Mouse (Mus musculus): Measurements from ENCODE around the gene Bdh1. TPM values are rescaled to one million over a fixed set of nuclear protein-coding genes. Genes with fewer than 3 reads are reported as not detected.

Gene Bdh1
- polyA plus RNA-seq, 1 experiment from 2014 or later: 1.9 TPM

- H3K4me2 ChIP-seq (replicated peaks; ENCODE audit: low read depth, low read length): no peak overlapping the region
- H3K4me1 ChIP-seq (ENCODE audit: insufficient read depth, low read depth, low read length): no peaks in the 10 kb centered on the region
- ATAC-seq: no peak
- H3K27ac ChIP-seq (ENCODE audit: low read length): no peak overlapping the region
- H3K27me3 ChIP-seq (replicated peaks; ENCODE audit: insufficient read depth, low read length): no peaks in the 10 kb centered on the region
- H3K9me3 ChIP-seq (ENCODE audit: low read length): no peaks in the 10 kb centered on the region
- no peak for TF ChIP-seq CTCF (IDR thresholded peaks at IDR 0.05)
- TF ChIP-seq EP300 (IDR thresholded peaks at IDR 0.05): no peak
- no peaks in the 10 kb centered on the region for H3K36me3 ChIP-seq (ENCODE audit: insufficient read depth, low read length)
- no peak for DNase-seq (ENCODE audit: low spot score)
- no peak overlapping the region for H3K9ac ChIP-seq (replicated peaks; ENCODE audit: low read depth)
- no peak overlapping the region for H3K4me3 ChIP-seq (ENCODE audit: low read depth, low read length)
- WGBS: 75% methylated on average over 11 of the region's 11 CpGs
Observed at GRCm38 (mm10) chr16:31499681-31500310, 77.7 kb downstream of the Bdh1 start.

- Histone ChIP-seq H3K9ac (replicated peaks; ENCODE audit: low read depth) (no peak overlapping the region), H3K4me2 (replicated peaks; ENCODE audit: low read depth, low read length) (no peak overlapping the region), H3K4me3 (ENCODE audit: low read depth, low read length) (no peak overlapping the region), H3K27me3 (replicated peaks; ENCODE audit: insufficient read depth, low read length) (no peaks in the 10 kb centered on the region), H3K4me1 (ENCODE audit: insufficient read depth, low read depth, low read length) (no peaks in the 10 kb centered on the region), H3K9me3 (ENCODE audit: low read length) (no peaks in the 10 kb centered on the region), H3K27ac (ENCODE audit: low read length) (no peak overlapping the region), H3K36me3 (ENCODE audit: insufficient read depth, low read length) (no peaks in the 10 kb centered on the region)
- ATAC-seq (no peak), DNase-seq (ENCODE audit: low spot score) (peak; percentile 48)
- WGBS: 71% methylated on average over 3 of the region's 3 CpGs
- no peak for TF ChIP-seq CTCF (IDR thresholded peaks at IDR 0.05)
- TF ChIP-seq EP300 (IDR thresholded peaks at IDR 0.05): no peak
Observed at GRCm38 (mm10) chr16:31500532-31500931, 78.5 kb downstream of the Bdh1 start.

- Histone ChIP-seq H3K4me1 (ENCODE audit: insufficient read depth, low read depth, low read length) (no peaks in the 10 kb centered on the region), H3K9me3 (ENCODE audit: low read length) (no peaks in the 10 kb centered on the region), H3K9ac (replicated peaks; ENCODE audit: low read depth) (no peak overlapping the region), H3K36me3 (ENCODE audit: insufficient read depth, low read length) (no peaks in the 10 kb centered on the region), H3K4me3 (ENCODE audit: low read depth, low read length) (no peak overlapping the region), H3K27me3 (replicated peaks; ENCODE audit: insufficient read depth, low read length) (no peaks in the 10 kb centered on the region), H3K27ac (ENCODE audit: low read length) (no peak overlapping the region), H3K4me2 (replicated peaks; ENCODE audit: low read depth, low read length) (no peak overlapping the region)
- 71% methylated on average over 14 of the region's 14 CpGs for WGBS
- TF ChIP-seq CTCF (IDR thresholded peaks at IDR 0.05) (no peak), EP300 (IDR thresholded peaks at IDR 0.05) (no peak)
- DNase-seq (ENCODE audit: low spot score): no peak
- no peak for ATAC-seq
Observed at GRCm38 (mm10) chr16:31500969-31501750, 79.1 kb downstream of the Bdh1 start.

- no peak overlapping the region for H3K4me3 ChIP-seq (ENCODE audit: low read depth, low read length)
- WGBS: 80% methylated on average over 14 of the region's 14 CpGs
- no peaks in the 10 kb centered on the region for H3K36me3 ChIP-seq (ENCODE audit: insufficient read depth, low read length)
- ATAC-seq: no peak
- no peak overlapping the region for H3K4me2 ChIP-seq (replicated peaks; ENCODE audit: low read depth, low read length)
- H3K9ac ChIP-seq (replicated peaks; ENCODE audit: low read depth): no peak overlapping the region
- H3K27ac ChIP-seq (ENCODE audit: low read length): no peak overlapping the region
- TF ChIP-seq EP300 (IDR thresholded peaks at IDR 0.05) (no peak), CTCF (IDR thresholded peaks at IDR 0.05) (no peak)
- H3K4me1 ChIP-seq (ENCODE audit: insufficient read depth, low read depth, low read length): no peaks in the 10 kb centered on the region
- no peaks in the 10 kb centered on the region for H3K9me3 ChIP-seq (ENCODE audit: low read length)
- H3K27me3 ChIP-seq (replicated peaks; ENCODE audit: insufficient read depth, low read length): no peaks in the 10 kb centered on the region
- DNase-seq (ENCODE audit: low spot score): no peak
Observed at GRCm38 (mm10) chr16:31501751-31502365, 79.8 kb downstream of the Bdh1 start.

GRCm38 (mm10) chr16:31506665-31507456, 84.8 kb downstream of the Bdh1 start:
- no peaks in the 10 kb centered on the region for H3K27me3 ChIP-seq (replicated peaks; ENCODE audit: insufficient read depth, low read length)
- peak; percentile 80 for DNase-seq (ENCODE audit: low spot score)
- H3K4me1 ChIP-seq (ENCODE audit: insufficient read depth, low read depth, low read length): peaks cover 18% of the 10 kb centered on the region; the same call in 1 of the 2 replicates
- H3K27ac ChIP-seq (ENCODE audit: low read length): peak overlapping the region; percentile 57
- TF ChIP-seq EP300 (IDR thresholded peaks at IDR 0.05): peak; percentile 64
- no peak for TF ChIP-seq CTCF (IDR thresholded peaks at IDR 0.05)
- H3K9ac ChIP-seq (replicated peaks; ENCODE audit: low read depth): no peak overlapping the region
- H3K9me3 ChIP-seq (ENCODE audit: low read length): no peaks in the 10 kb centered on the region
- ATAC-seq: peak; percentile 86
- H3K36me3 ChIP-seq (ENCODE audit: insufficient read depth, low read length): no peaks in the 10 kb centered on the region
- H3K4me2 ChIP-seq (replicated peaks; ENCODE audit: low read depth, low read length): 0 out of 2 replicates have a peak overlapping the region, but pooled peaks have one; percentile 5
- WGBS: 38% methylated on average over 10 of the region's 10 CpGs
- H3K4me3 ChIP-seq (ENCODE audit: low read depth, low read length): no peak overlapping the region

GRCm38 (mm10) chr16:31507457-31507755, 85.3 kb downstream of the Bdh1 start:
- TF ChIP-seq EP300 (IDR thresholded peaks at IDR 0.05): no peak
- no peak for TF ChIP-seq CTCF (IDR thresholded peaks at IDR 0.05)
- no peak overlapping the region for H3K4me3 ChIP-seq (ENCODE audit: low read depth, low read length)
- H3K27me3 ChIP-seq (replicated peaks; ENCODE audit: insufficient read depth, low read length): no peaks in the 10 kb centered on the region
- WGBS: 31% methylated on average over 6 of the region's 6 CpGs
- H3K36me3 ChIP-seq (ENCODE audit: insufficient read depth, low read length): no peaks in the 10 kb centered on the region
- H3K9ac ChIP-seq (replicated peaks; ENCODE audit: low read depth): no peak overlapping the region
- peaks cover 18% of the 10 kb centered on the region; the same call in 1 of the 2 replicates for H3K4me1 ChIP-seq (ENCODE audit: insufficient read depth, low read depth, low read length)
- H3K9me3 ChIP-seq (ENCODE audit: low read length): no peaks in the 10 kb centered on the region
- DNase-seq (ENCODE audit: low spot score): peak; percentile 41
- H3K4me2 ChIP-seq (replicated peaks; ENCODE audit: low read depth, low read length): 0 out of 2 replicates have a peak overlapping the region, but pooled peaks have one; percentile 5
- 0 out of 2 replicates have a peak overlapping the region, but pooled peaks have one; percentile 57 for H3K27ac ChIP-seq (ENCODE audit: low read length)
- ATAC-seq: peak; percentile 55

All from lung, postnatal 0 days (tissue).